Mouse (Mus musculus): ENCODE results near the gene Med29. TPM values are rescaled to one million over a fixed set of nuclear protein-coding genes. Genes with fewer than 3 reads are reported as not detected.

Gene Med29
- polyA plus RNA-seq, 1 experiment from 2014 or later, result 44.8 TPM

GRCm38 (mm10) chr7:28339213-28339917 is 53.1 kb downstream of the Med29 start:
- Histone ChIP-seq H3K27me3 (replicated peaks) (no peaks in the 10 kb centered on the region), H3K27ac (peak overlapping the region; percentile 86), H3K4me1 (peaks cover 3% of the 10 kb centered on the region; the same call in 1 of the 2 replicates), H3K4me2 (peak overlapping the region; percentile 61), H3K4me3 (replicated peaks) (peak overlapping the region; percentile 65), H3K36me3 (0 out of 2 replicates have a peak, but pooled peaks cover 8% of the 10 kb centered on the region), H3K9me3 (no peaks in the 10 kb centered on the region), H3K9ac (peak overlapping the region; percentile 45)
- no peak for ATAC-seq (ENCODE audit: insufficient read depth, low FRiP score, low read depth)
- 75% methylated on average over 19 of the region's 19 CpGs for WGBS

GRCm38 (mm10) chr7:28338108-28338998 is 54.2 kb downstream of the Med29 start, which contains the start of gene Supt5:
Gene Supt5, minus strand, starts transcription at chr7:28338746.
- under 1% methylated on average over 77 of the region's 77 CpGs for WGBS
- no peaks in the 10 kb centered on the region for H3K27me3 ChIP-seq (replicated peaks)
- H3K36me3 ChIP-seq, result 0 out of 2 replicates have a peak, but pooled peaks cover 8% of the 10 kb centered on the region
- H3K4me3 ChIP-seq (replicated peaks), result peak within 1 kb of the TSS; percentile 65
- peak within 1 kb of the TSS; percentile 94 for H3K9ac ChIP-seq
- peak within 1 kb of the TSS; percentile 74 for H3K4me2 ChIP-seq
- H3K9me3 ChIP-seq, result no peaks in the 10 kb centered on the region
- peaks cover 3% of the 10 kb centered on the region; the same call in 1 of the 2 replicates for H3K4me1 ChIP-seq
- peak within 1 kb of the TSS; percentile 86 for H3K27ac ChIP-seq
- peak; percentile 98 for ATAC-seq (ENCODE audit: insufficient read depth, low FRiP score, low read depth)

Other genes starting within 250 kb of the Med29 start
- 108 and 135 TPM in 2 replicates for gene Fbl, start 223.0 kb downstream of the Med29 start, polyA plus RNA-seq (2015; fragmentation: Nextera tagmentation; extraction: Ambion mirVana)
- 8.1 and 9.3 TPM in 2 replicates for gene Dyrk1b, start 213.2 kb downstream of the Med29 start, polyA plus RNA-seq (2015; fragmentation: Nextera tagmentation; extraction: Ambion mirVana)
- 8.2 and 8.6 TPM in 2 replicates for gene Eid2, start 124.8 kb downstream of the Med29 start, polyA plus RNA-seq (2015; fragmentation: Nextera tagmentation; extraction: Ambion mirVana)
- gene Eid2b, start 115.0 kb downstream of the Med29 start, polyA plus RNA-seq (2015; fragmentation: Nextera tagmentation; extraction: Ambion mirVana), result 11.5 and 12.0 TPM in 2 replicates
- 0.30 and 0.59 TPM in 2 replicates for gene Selenov, start 101.5 kb downstream of the Med29 start, polyA plus RNA-seq (2015; fragmentation: Nextera tagmentation; extraction: Ambion mirVana)
- 3.8 and 3.9 TPM in 2 replicates for gene Dll3, start 90.5 kb downstream of the Med29 start, polyA plus RNA-seq (2015; fragmentation: Nextera tagmentation; extraction: Ambion mirVana)
- gene Timm50, start 80.6 kb downstream of the Med29 start, polyA plus RNA-seq (2015; fragmentation: Nextera tagmentation; extraction: Ambion mirVana), result 137 and 138 TPM in 2 replicates
- gene Supt5, start 54.0 kb downstream of the Med29 start, polyA plus RNA-seq (2015; fragmentation: Nextera tagmentation; extraction: Ambion mirVana), result 70.6 and 84.4 TPM in 2 replicates
- 826 and 1,031 TPM in 2 replicates for gene Rps16, start 42.1 kb downstream of the Med29 start, polyA plus RNA-seq (2015; fragmentation: Nextera tagmentation; extraction: Ambion mirVana)
- gene Plekhg2, start 20.1 kb downstream of the Med29 start, polyA plus RNA-seq (2015; fragmentation: Nextera tagmentation; extraction: Ambion mirVana), result 48.4 and 52.3 TPM in 2 replicates
- gene Zfp36, start 12.5 kb downstream of the Med29 start, polyA plus RNA-seq (2015; fragmentation: Nextera tagmentation; extraction: Ambion mirVana), result 20.2 and 21.4 TPM in 2 replicates
- gene Paf1, start 243 bp upstream of the Med29 start, polyA plus RNA-seq (2015; fragmentation: Nextera tagmentation; extraction: Ambion mirVana), result 76.5 and 79.0 TPM in 2 replicates
- 21.0 and 23.5 TPM in 2 replicates for gene Gmfg, start 44.7 kb upstream of the Med29 start, polyA plus RNA-seq (2015; fragmentation: Nextera tagmentation; extraction: Ambion mirVana)
- gene Lrfn1, start 59.3 kb upstream of the Med29 start, polyA plus RNA-seq (2015; fragmentation: Nextera tagmentation; extraction: Ambion mirVana), result 3.0 and 3.5 TPM in 2 replicates
- gene Ifnl2, start 117.7 kb upstream of the Med29 start, polyA plus RNA-seq (2015; fragmentation: Nextera tagmentation; extraction: Ambion mirVana), result not detected in 2 replicates
- not detected in 2 replicates for gene Ifnl3, start 130.1 kb upstream of the Med29 start, polyA plus RNA-seq (2015; fragmentation: Nextera tagmentation; extraction: Ambion mirVana)
- gene Sycn, start 148.2 kb upstream of the Med29 start, polyA plus RNA-seq (2015; fragmentation: Nextera tagmentation; extraction: Ambion mirVana), result 103 and 114 TPM in 2 replicates
- gene Nccrp1, start 154.5 kb upstream of the Med29 start, polyA plus RNA-seq (2015; fragmentation: Nextera tagmentation; extraction: Ambion mirVana), result 2.4 and 6.1 TPM in 2 replicates
- 18.5 and 22.1 TPM in 2 replicates for gene Samd4b, start 205.4 kb upstream of the Med29 start, polyA plus RNA-seq (2015; fragmentation: Nextera tagmentation; extraction: Ambion mirVana)
- 50.2 and 56.0 TPM in 2 replicates for gene Pak4, start 205.5 kb upstream of the Med29 start, polyA plus RNA-seq (2015; fragmentation: Nextera tagmentation; extraction: Ambion mirVana)
- gene Acp7, start 238.6 kb upstream of the Med29 start, polyA plus RNA-seq (2015; fragmentation: Nextera tagmentation; extraction: Ambion mirVana), result 0.08 TPM in 1 of 2 replicates, not detected in the other

Data from stomach, embryonic 15.5 days (tissue).